Mouse (Mus musculus) 3134 (cell line): ENCODE measurements around the gene Prkcb.

Experiments used
- DNase-seq: peaks from one replicate; pipeline ENCODE4 v3.0.0-alpha.2; 2011; ENCODE audit warnings: low spot score; ENCODE audit not compliant: insufficient read length; ENCODE audit errors: extremely low read depth

Gene Prkcb

DNA sequence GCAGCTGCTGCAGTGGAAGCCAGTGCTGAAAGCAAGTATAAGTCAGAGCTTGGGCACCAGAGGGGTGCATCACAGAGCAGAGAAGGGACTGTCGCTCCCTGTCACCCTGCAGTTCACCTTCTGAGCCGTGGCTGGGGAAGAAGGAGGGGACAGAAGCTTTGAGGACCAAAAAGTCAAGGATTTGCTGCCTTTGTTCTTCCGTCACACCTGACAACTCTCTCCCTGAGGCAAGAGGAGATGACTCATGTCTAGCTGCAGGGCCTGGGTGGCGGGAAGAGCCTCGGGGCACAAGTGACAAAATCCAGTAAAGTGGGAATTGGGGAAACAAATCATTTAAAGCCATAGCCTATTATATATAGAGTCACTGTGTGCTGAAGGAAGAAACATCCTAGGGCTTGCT is 209.9 kb downstream of the Prkcb start:
- peak; percentile 10 for DNase-seq

DNA sequence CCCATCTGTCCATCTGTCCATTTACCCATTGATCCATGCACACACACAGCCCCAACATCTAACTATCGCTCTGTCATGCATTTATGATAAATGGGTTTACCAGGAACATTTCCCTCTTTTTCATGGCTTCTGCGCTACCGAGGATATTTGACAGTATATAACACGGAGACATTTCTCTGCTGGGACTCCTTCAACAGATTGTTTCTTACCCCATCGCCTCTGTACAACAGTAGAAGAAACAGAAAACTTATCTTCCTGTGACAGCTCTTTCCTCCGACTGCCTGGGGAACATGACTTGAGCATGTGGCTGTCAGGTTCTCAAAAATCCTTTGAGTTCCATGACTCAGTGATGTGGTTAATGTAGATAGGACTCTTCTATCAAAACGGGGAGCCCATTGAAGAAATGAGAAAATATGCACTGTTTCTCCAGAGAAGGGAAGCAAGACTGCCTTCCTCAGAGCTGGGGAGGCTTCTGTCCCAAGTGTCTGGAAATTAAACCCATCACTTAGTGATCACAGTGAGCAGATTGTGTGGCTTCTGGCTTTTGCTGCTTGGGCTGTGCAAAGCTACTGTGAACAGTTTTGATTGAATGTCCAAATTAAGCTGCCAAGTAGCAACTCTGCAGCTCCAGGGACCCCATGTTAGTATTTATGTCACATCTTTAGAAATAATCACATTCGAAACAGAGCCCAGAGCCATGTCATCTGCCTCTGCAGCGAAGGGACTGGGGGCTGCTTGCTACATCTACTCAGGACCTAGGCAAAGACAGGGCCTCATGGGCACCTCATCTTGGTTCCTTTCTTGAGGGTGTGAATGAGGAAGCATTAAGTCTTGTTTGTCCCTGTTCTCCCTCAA is 211.4 kb downstream of the Prkcb start:
- DNase-seq, result no peak

- no peak for DNase-seq
Observed at GRCm38 (mm10) chr7:122506467-122506866, 217.9 kb downstream of the Prkcb start.

DNA sequence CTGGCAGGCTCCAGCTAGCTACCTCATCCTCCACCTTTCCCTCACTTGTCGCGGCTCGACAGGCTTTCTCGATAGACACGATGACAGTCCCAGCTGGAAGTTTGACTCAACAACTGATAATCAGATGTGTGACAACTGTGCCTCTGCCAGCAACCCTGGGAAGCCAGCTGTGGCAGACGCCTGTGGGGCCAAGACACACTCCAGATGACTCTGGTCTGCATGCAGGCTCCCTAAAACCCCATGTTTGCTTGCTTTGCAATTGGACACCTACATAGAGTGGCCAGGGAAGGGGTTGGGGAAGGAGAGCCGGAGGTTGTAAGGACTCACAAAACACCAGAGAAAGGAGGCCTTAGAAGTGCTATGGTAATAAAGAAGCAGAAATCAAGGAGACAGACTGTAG is 221.4 kb downstream of the Prkcb start:
- DNase-seq, result no peak

GRCm38 (mm10) chr7:122512430-122512966 is 223.9 kb downstream of the Prkcb start:
- DNase-seq, result no peak

- DNase-seq, result no peak
Observed at GRCm38 (mm10) chr7:122520850-122521638, 232.5 kb downstream of the Prkcb start.

DNA sequence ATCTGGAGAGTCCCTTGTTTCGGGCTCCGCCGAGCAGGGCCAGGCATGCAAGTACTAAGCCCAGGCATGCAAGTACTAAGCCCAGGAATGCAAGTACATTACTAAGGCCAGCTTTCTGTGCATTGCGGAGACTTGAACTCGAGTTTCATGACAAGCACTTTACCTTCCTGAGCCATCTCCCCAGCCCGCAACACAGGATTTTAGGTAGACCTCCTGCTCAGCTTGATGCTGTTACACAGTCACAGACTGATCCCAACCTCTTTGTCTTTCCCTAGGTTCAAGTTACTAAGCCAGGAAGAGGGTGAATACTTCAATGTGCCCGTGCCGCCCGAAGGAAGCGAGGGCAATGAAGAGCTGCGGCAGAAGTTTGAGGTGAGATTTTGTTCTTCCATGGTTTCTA is 239.7 kb downstream of the Prkcb start:
- DNase-seq, result no peak

DNA sequence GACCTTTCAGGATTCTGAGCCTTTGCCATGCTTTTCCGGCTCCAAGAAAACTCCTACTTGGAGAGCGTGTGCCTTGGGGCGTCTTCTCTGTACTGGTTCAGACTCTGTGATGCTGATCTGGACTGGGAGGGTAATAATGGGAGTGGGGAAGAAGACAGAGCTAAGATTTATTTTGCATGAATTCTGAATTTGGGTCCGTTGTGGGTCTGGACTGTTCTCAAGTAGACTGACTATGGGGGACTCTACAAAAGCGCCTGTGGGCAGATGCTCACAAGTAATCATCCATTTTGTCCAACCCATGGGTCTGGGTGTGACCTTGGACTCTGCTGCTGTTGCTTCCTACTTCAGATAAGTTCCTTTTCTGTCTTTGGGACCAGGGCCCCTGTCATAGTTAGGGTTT is 240.1 kb downstream of the Prkcb start:
- DNase-seq, result no peak

DNA sequence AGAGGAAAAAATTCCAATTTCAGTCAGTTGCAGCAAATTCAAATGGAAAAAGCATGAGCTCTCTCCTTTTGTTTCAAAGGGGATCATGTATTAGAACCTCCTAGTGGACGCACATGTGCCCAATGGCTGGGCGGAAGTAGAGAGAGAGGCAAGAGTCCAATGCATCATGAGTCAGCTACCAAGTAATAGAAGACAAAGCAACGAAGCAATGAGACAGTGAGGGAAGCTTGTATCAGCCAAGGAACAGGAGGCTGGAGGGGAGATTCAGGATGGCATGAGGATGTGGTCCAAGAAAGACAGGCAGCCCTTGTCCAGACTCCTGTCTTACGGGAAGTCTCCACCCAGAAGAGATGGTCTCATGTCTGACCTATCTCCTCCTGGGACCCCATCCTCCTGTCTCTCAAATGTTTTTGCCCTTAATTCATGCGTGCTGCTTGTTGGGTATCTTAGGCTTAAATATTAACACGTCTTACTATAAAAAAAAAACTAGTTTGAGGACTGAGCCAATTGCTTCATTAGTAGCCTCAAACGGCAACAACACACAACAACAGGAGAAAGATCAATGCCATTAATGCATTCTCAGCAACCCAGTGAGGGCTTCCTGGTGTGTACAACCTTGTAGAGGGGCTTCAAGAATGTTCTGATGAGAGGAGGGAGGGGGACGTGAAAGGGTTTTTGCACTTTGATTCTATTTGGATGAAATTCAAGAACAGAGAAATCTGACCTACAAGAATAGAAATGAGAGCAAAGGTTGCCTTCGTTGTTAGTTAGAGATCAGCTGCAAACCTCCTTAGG is 245.2 kb downstream of the Prkcb start:
- DNase-seq, result no peak

DNA sequence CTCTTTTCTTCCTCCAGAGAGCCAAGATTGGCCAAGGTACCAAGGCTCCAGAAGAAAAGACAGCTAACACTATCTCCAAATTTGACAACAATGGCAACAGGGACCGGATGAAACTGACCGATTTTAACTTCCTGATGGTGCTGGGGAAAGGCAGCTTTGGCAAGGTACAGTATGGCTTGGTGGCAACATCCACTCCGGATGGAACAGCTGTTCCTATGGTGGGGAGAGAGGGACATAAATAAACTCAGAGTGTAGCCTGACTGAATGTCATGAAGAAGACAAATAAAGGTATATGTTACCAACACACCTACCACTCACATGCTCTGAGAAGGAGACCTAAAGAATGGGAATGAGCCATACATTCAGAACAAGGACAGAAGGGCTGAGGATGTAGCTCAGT is 256.1 kb downstream of the Prkcb start:
- DNase-seq, result no peak

GRCm38 (mm10) chr7:122556575-122557140 is 268.1 kb downstream of the Prkcb start:
- no peak for DNase-seq

DNA sequence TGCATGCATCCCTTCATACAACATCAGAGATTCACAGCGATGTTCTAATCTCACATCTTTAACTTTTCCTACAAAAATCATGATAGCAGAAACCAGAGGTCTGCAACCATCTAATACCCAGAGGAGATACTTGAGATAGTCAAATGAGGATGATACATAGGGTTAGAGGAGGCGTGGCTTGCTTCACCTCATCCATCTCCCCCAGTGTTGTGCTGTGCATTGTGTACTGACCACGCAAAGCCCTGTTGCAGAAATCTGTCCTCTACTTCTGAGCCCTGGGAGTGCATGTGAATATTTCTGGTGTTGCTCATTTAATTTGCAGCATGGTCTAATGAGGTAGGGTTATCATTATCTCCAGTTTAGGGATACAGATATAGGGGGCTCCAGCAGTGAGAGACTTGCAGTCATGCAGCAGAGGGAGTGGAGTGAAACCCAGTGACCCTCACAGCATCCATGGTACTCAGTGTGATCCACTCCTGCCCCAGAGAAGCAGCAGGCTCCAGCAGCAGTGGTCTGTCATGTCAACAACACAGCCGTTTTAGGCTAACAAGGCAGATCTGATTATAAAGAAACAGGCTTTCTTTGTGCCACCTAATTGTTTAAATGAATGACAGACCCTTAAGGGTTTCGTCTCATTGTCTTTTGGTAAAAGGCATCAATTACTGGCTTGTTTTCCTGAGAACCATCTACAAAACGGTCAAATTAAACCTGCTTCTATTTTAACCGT is 269.7 kb downstream of the Prkcb start:
- DNase-seq, result no peak

- no peak for DNase-seq
Observed at GRCm38 (mm10) chr7:122558912-122559311, 270.4 kb downstream of the Prkcb start.

GRCm38 (mm10) chr7:122562586-122562985 is 274.0 kb downstream of the Prkcb start:
- peak; percentile 67 for DNase-seq

- DNase-seq, result no peak
Observed at GRCm38 (mm10) chr7:122565371-122565770, 276.8 kb downstream of the Prkcb start.

GRCm38 (mm10) chr7:122566011-122566410 is 277.5 kb downstream of the Prkcb start:
- DNase-seq, result no peak

GRCm38 (mm10) chr7:122568787-122569186 is 280.2 kb downstream of the Prkcb start:
- no peak for DNase-seq

- DNase-seq, result no peak
Observed at GRCm38 (mm10) chr7:122570407-122570806, 281.9 kb downstream of the Prkcb start.

DNA sequence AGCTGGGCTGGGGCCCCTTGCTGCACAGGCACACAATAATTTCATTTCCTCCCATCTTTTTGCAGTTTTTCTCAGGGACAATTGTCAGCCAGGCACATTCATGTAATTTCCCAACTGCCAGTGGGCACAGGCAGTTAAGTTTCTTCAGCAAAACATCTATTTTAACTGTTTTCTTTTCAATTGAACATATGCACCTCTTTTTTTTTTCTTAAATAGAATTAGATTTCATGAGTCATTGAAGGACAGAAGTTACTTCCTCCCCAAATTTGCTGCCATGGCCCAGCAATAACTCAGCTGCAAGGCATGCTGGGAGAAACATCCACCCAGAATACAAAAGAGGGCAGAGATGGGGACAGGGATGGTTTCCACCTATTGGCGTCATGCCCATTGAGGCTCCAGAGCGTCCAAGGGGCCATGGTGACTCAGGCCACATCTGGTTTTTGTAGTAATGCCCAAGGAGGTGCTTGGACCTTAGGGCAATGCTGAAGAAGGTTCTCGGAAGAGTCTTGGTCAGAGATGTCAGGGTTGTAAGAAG is 284.6 kb downstream of the Prkcb start:
- DNase-seq, result peak; percentile 22

DNA sequence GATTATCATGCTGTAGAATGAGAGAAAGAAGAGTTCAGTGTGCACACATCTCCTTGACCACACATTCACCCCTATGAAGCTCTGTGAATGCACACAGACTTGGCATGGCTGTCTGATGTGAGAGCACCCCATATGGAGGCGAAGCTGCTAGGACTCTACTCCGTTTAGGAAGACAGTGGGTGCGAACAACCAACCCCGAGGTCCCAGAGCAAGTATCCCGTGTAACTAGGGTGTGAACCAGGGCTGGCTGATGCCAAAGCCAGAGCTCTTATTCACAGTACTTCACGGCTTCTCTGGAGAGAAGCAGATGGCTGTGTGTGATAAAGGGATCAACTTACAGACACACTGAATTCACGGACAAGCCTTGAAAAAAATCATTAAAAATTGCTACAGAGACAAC is 285.9 kb downstream of the Prkcb start:
- DNase-seq, result no peak
